Mouse (Mus musculus) CH12.LX (cell line): ENCODE data around the gene Mvb12b. TPM values are rescaled to one million over a fixed set of nuclear protein-coding genes. Genes with fewer than 3 reads are reported as not detected.

ENCODE experiments used
- DNase-seq: peaks from one replicate; pipeline ENCODE4 v3.0.0-alpha.2; 2013; ENCODE audit errors: extremely low read depth
- H3K27ac ChIP-seq: 2 replicates; pipeline ENCODE4 v1.5.1; 2012; ENCODE audit warnings: low read depth, mild to moderate bottlenecking, control low read depth, moderate library complexity; ENCODE audit not compliant: insufficient read depth
- H3K27me3 ChIP-seq: replicated peaks from 2 replicates; pipeline ENCODE3; 2012; ENCODE audit warnings: inconsistent platforms
- H3K36me3 ChIP-seq, 2 experiments: replicated peaks in 1 of 2; 2 replicates each; pipeline versions ENCODE3 to v1.6.1; 2012; ENCODE audit warnings: inconsistent platforms in 1 of 2, low read length in 1 of 2, mild to moderate bottlenecking in 1 of 2, mixed read lengths in 1 of 2, moderate library complexity in 1 of 2; ENCODE audit not compliant: control insufficient read depth in 1 of 2, insufficient read depth in 1 of 2
- H3K4me1 ChIP-seq, 2 experiments: 2 replicates each; pipeline ENCODE4 v1.6.1; 2012; ENCODE audit warnings: inconsistent platforms in 1 of 2, moderate library complexity in 1 of 2; ENCODE audit not compliant: insufficient read depth in 2 of 2, control insufficient read depth in 1 of 2
- H3K4me2 ChIP-seq: 2 replicates; pipeline ENCODE4 v1.6.1; 2012; ENCODE audit warnings: low read depth, mild to moderate bottlenecking, control low read depth; ENCODE audit not compliant: poor library complexity, insufficient read depth, severe bottlenecking
- H3K4me3 ChIP-seq, 3 experiments: fragments of 150-350 bp in 1 of 3; sonication (generic) in 1 of 3; replicated peaks in 1 of 3; 2 replicates each; pipeline versions ENCODE3 to v1.5.1; 2011 to 2012; ENCODE audit warnings: low read depth in 2 of 3, low read length in 2 of 3, mild to moderate bottlenecking in 2 of 3, moderate library complexity in 2 of 3, control low read depth in 1 of 3, improper control_type of control experiment in 1 of 3, inconsistent platforms in 1 of 3, mixed read lengths in 1 of 3; ENCODE audit not compliant: poor library complexity in 1 of 3
- H3K79me2 ChIP-seq: replicated peaks from 2 replicates; pipeline ENCODE4 v1.6.1; 2012; ENCODE audit warnings: mild to moderate bottlenecking, moderate library complexity; ENCODE audit not compliant: control insufficient read depth, poor library complexity, insufficient read depth, severe bottlenecking; ENCODE audit errors: extremely low read depth
- H3K9ac ChIP-seq: 2 replicates; pipeline ENCODE4 v1.6.1; 2012; ENCODE audit warnings: low read depth, mild to moderate bottlenecking, control low read depth, moderate library complexity; ENCODE audit not compliant: insufficient read depth
- H3K9me3 ChIP-seq: replicated peaks from 2 replicates; pipeline ENCODE3; 2012; ENCODE audit warnings: low read length, inconsistent platforms, mixed read lengths
- BHLHE40 ChIP-seq: IDR thresholded peaks from 2 replicates; pipeline ENCODE4 v1.6.1; 2011; ENCODE audit warnings: mild to moderate bottlenecking, low read depth, low read length, improper control_type of control experiment
- CHD1 ChIP-seq: IDR thresholded peaks from 2 replicates; pipeline ENCODE4 v1.6.1; 2012; ENCODE audit warnings: low read depth, low read length, improper control_type of control experiment, inconsistent platforms
- CTCF ChIP-seq, 2 experiments: IDR thresholded peaks in 1 of 2; conservative IDR thresholded peaks in 1 of 2; 2 replicates each; pipeline ENCODE4 v1.5.1; 2011 to 2012; ENCODE audit warnings: low read depth in 2 of 2, low read length in 2 of 2, improper control_type of control experiment in 1 of 2, inconsistent platforms in 1 of 2, mild to moderate bottlenecking in 1 of 2, moderate library complexity in 1 of 2
- EP300 ChIP-seq: IDR thresholded peaks from 2 replicates; pipeline ENCODE4 v1.6.1; 2011; ENCODE audit warnings: low read length, improper control_type of control experiment
- ETS1 ChIP-seq: conservative IDR thresholded peaks from 2 replicates; pipeline ENCODE4 v1.6.1; 2012; ENCODE audit warnings: low read depth, mild to moderate bottlenecking, inconsistent platforms, low read length, improper control_type of control experiment, moderate library complexity
- GABPA ChIP-seq: IDR thresholded peaks from 2 replicates; pipeline ENCODE4 v1.6.1; 2012; ENCODE audit warnings: low read depth, low read length, improper control_type of control experiment, inconsistent platforms; ENCODE audit not compliant: insufficient replicate concordance
- IRF4 ChIP-seq: IDR thresholded peaks from 2 replicates; pipeline ENCODE4 v1.6.1; 2014; ENCODE audit warnings: low read depth, mild to moderate bottlenecking, inconsistent platforms, low read length, improper control_type of control experiment
- JUND ChIP-seq: conservative IDR thresholded peaks from 2 replicates; pipeline ENCODE4 v1.6.1; 2011; ENCODE audit warnings: low read depth, low read length, improper control_type of control experiment
- KAT2A ChIP-seq: IDR thresholded peaks from 2 replicates; pipeline ENCODE4 v1.6.1; 2012; ENCODE audit warnings: low read length, improper control_type of control experiment, inconsistent platforms; ENCODE audit not compliant: insufficient replicate concordance
- MAX ChIP-seq: IDR thresholded peaks from 2 replicates; pipeline ENCODE4 v1.6.1; 2011; ENCODE audit warnings: low read length, improper control_type of control experiment
- MEF2A ChIP-seq: IDR thresholded peaks from 2 replicates; pipeline ENCODE4 v1.6.1; 2014; ENCODE audit warnings: low read depth, mild to moderate bottlenecking, inconsistent platforms, low read length, improper control_type of control experiment, borderline replicate concordance
- MXI1 ChIP-seq: IDR thresholded peaks from 2 replicates; pipeline ENCODE4 v1.6.1; 2011; ENCODE audit warnings: mild to moderate bottlenecking, low read depth, low read length, improper control_type of control experiment
- MYC ChIP-seq: IDR thresholded peaks from 2 replicates; pipeline ENCODE4 v1.6.1; 2011; ENCODE audit warnings: low read depth, mild to moderate bottlenecking, improper control_type of control experiment, low read length
- NRF1 ChIP-seq: IDR thresholded peaks from 2 replicates; pipeline ENCODE4 v1.6.1; 2014; ENCODE audit warnings: low read depth, mild to moderate bottlenecking, inconsistent platforms, low read length, improper control_type of control experiment, moderate library complexity
- POLR2A ChIP-seq: IDR thresholded peaks from 2 replicates; pipeline ENCODE4 v1.6.1; 2011; ENCODE audit warnings: low read depth, mild to moderate bottlenecking, improper control_type of control experiment, low read length
- RAD21 ChIP-seq: IDR thresholded peaks from 2 replicates; pipeline ENCODE4 v1.6.1; 2011; ENCODE audit warnings: low read depth, mild to moderate bottlenecking, low read length, improper control_type of control experiment, moderate library complexity
- RCOR1 ChIP-seq: conservative IDR thresholded peaks from 2 replicates; pipeline ENCODE4 v1.6.1; 2012; ENCODE audit warnings: low read depth, mild to moderate bottlenecking, inconsistent platforms, low read length, improper control_type of control experiment
- SIN3A ChIP-seq: IDR thresholded peaks from 2 replicates; pipeline ENCODE4 v1.6.1; 2012; ENCODE audit warnings: low read length, improper control_type of control experiment, inconsistent platforms
- SMC3 ChIP-seq: IDR thresholded peaks from 2 replicates; pipeline ENCODE4 v1.6.1; 2011; ENCODE audit warnings: low read depth, low read length, improper control_type of control experiment
- TCF12 ChIP-seq: IDR thresholded peaks from 2 replicates; pipeline ENCODE4 v1.6.1; 2014; ENCODE audit warnings: low read depth, mild to moderate bottlenecking, inconsistent platforms, low read length, improper control_type of control experiment
- UBTF ChIP-seq: IDR thresholded peaks from 2 replicates; pipeline ENCODE4 v1.6.1; 2012; ENCODE audit warnings: low read depth, mild to moderate bottlenecking, inconsistent platforms, low read length, improper control_type of control experiment, moderate library complexity
- USF1 ChIP-seq: IDR thresholded peaks from 2 replicates; pipeline ENCODE4 v1.6.1; 2014; ENCODE audit warnings: low read depth, mild to moderate bottlenecking, inconsistent platforms, low read length, improper control_type of control experiment
- USF2 ChIP-seq: conservative IDR thresholded peaks from 2 replicates; pipeline ENCODE4 v1.6.1; 2011; ENCODE audit warnings: low read depth, low read length, improper control_type of control experiment
- ZMIZ1 ChIP-seq: IDR thresholded peaks from 2 replicates; pipeline ENCODE4 v1.6.1; 2012; ENCODE audit warnings: low read depth, mild to moderate bottlenecking, inconsistent platforms, low read length, improper control_type of control experiment
- dilution Hi-C: fragments of 300-500 bp; cut with MboI; formaldehyde crosslinking; loops from 2 replicates; pipeline ENCODE4 v1.14.3; 2020; ENCODE audit warnings: low sequenced_read_pairs; ENCODE audit not compliant: extremely low pct_unique_long_range_greater_than_20kb, extremely low pct_ligation_motif_present
- in situ Hi-C: fragments of 300-500 bp; cut with MboI; formaldehyde crosslinking; loops from 3 replicates; pipeline ENCODE4 v1.14.3; 2019; ENCODE audit warnings: low sequenced_read_pairs, low pct_ligation_motif_present, low pct_unique_long_range_greater_than_20kb, mixed read lengths
- polyA plus RNA-seq: library from polyadenylated mRNA; unstranded; fragments of >175 nt; gene quantifications from 2 replicates; pipeline ENCODE4 v1.2.1, GENCODE M21; 2012; ENCODE audit warnings: low read depth; ENCODE audit not compliant: insufficient read length
- total RNA-seq, 2 experiments: library from RNA; depleted of rRNA; stranded (reverse); fragments of 300-350 nt in 1 of 2; fragments of >200 nt in 1 of 2; gene quantifications; 2 replicates each; pipeline ENCODE4 v1.2.3; 2012 to 2014

Mvb12b gene
- total and polyA plus RNA-seq, 3 experiments, result 3.0 to 16.7 (median 5.3) TPM

DNA sequence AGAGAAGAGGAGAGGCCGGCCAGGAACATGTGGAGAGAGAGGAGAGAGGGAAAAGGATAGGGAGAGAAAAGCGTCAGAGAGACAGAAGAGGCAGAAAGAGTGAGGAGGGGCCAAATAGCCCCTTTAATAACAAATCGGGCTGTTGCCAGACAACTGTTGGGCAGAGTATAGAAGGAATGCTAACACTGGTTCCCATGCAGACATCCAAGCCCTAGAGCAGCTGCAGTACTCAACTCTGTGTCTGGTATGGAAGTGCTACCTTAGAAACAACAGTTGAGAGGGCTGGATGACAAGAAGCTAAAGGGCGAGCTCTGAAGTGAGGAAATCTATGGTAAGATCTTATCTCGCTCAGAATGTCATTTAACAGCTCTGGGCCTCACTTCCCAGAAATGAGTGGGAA lies 35.7 kb upstream of the Mvb12b start:
- dilution Hi-C loops, result no loop called here
- Histone ChIP-seq H3K4me1 (peaks cover 22 to 47% of the 10 kb centered on the region in 2 experiments), H3K36me3 (no peaks in the 10 kb centered on the region), H3K9ac (no peak overlapping the region), H3K27me3 (no peaks in the 10 kb centered on the region), H3K4me2 (no peak overlapping the region), H3K79me2 (no peaks in the 10 kb centered on the region), H3K27ac (no peak overlapping the region), H3K4me3 (no peak overlapping the region), H3K9me3 (no peaks in the 10 kb centered on the region)
- in situ Hi-C loops, result no loop called here
- no peak for DNase-seq
- TF ChIP-seq MYC, result no peak
- no peak for TF ChIP-seq SMC3
- TF ChIP-seq GABPA, result no peak
- no peak for TF ChIP-seq RAD21
- no peak for TF ChIP-seq EP300
- TF ChIP-seq MEF2A, result no peak
- no peak for TF ChIP-seq JUND
- TF ChIP-seq SIN3A, result no peak
- TF ChIP-seq ZMIZ1, result no peak
- TF ChIP-seq BHLHE40, result no peak
- no peak for TF ChIP-seq MAX
- TF ChIP-seq MXI1, result no peak
- no peak for TF ChIP-seq RCOR1
- no peak for TF ChIP-seq ETS1
- TF ChIP-seq USF1, result no peak
- no peak for TF ChIP-seq CHD1

- Histone ChIP-seq H3K27ac (no peak overlapping the region), H3K4me1 (peaks cover 22 to 48% of the 10 kb centered on the region in 2 experiments), H3K9me3 (no peaks in the 10 kb centered on the region), H3K36me3 (no peaks in the 10 kb centered on the region), H3K9ac (no peak overlapping the region), H3K27me3 (no peaks in the 10 kb centered on the region), H3K4me2 (no peak overlapping the region), H3K4me3 (no peak overlapping the region), H3K79me2 (no peaks in the 10 kb centered on the region)
- dilution Hi-C loops, result no loop called here
- DNase-seq, result no peak
- no peak for TF ChIP-seq ETS1
- TF ChIP-seq BHLHE40, result no peak
- no peak for TF ChIP-seq KAT2A
- no peak for TF ChIP-seq TCF12
- TF ChIP-seq IRF4, result no peak
- TF ChIP-seq EP300, result no peak
- TF ChIP-seq SMC3, result no peak
- TF ChIP-seq CTCF (conservative IDR thresholded peaks at IDR 0.05 in 1 of 2, IDR thresholded peaks at IDR 0.05 in 1 of 2; ENCODE audit: low read depth in 2 of 2, low read length in 2 of 2), result no peak
- TF ChIP-seq UBTF, result no peak
- no peak for TF ChIP-seq USF2
- no peak for TF ChIP-seq NRF1
- TF ChIP-seq POLR2A, result no peak
- in situ Hi-C loops, result no loop called here
Measured at GRCm38 (mm10) chr2:33922466-33922865, 34.7 kb upstream of the Mvb12b start.
